Mouse (Mus musculus) embryonic fibroblast, embryonic 13.5 days (primary cell): ENCODE data around the gene Tnfrsf26. TPM values are rescaled to one million over a fixed set of nuclear protein-coding genes. Genes with fewer than 3 reads are reported as not detected.

ENCODE experiments used
- H3K27ac ChIP-seq: 2 replicates; pipeline ENCODE4 v1.5.1; 2012; ENCODE audit warnings: low read length, control low read depth, inconsistent platforms; ENCODE audit not compliant: insufficient read depth
- H3K4me1 ChIP-seq: 2 replicates; pipeline ENCODE4 v1.6.1; 2011; ENCODE audit warnings: low read length; ENCODE audit not compliant: control insufficient read depth, insufficient read depth
- H3K4me3 ChIP-seq: 2 replicates; pipeline ENCODE4 v1.5.1; 2011; ENCODE audit warnings: mild to moderate bottlenecking, control low read depth, low read length; ENCODE audit not compliant: insufficient read depth
- CTCF ChIP-seq: IDR thresholded peaks from 2 replicates; pipeline ENCODE4 v1.5.1; 2011; ENCODE audit warnings: mild to moderate bottlenecking, control low read depth, low read length, moderate library complexity, borderline replicate concordance; ENCODE audit not compliant: insufficient read depth
- POLR2A ChIP-seq: IDR thresholded peaks from 2 replicates; pipeline ENCODE4 v1.6.1; 2011; ENCODE audit warnings: low read depth, mild to moderate bottlenecking, control low read depth, low read length, moderate library complexity
- polyA plus RNA-seq: library from polyadenylated mRNA; stranded (reverse); fragments of >200 nt; gene quantifications from 2 replicates; pipeline ENCODE4 v1.2.4, GENCODE M21; 2011; ENCODE audit warnings: low read depth; ENCODE audit not compliant: missing spikeins, insufficient read length

Tnfrsf26 gene
- polyA plus RNA-seq, 1 experiment, result 1.4 TPM

DNA sequence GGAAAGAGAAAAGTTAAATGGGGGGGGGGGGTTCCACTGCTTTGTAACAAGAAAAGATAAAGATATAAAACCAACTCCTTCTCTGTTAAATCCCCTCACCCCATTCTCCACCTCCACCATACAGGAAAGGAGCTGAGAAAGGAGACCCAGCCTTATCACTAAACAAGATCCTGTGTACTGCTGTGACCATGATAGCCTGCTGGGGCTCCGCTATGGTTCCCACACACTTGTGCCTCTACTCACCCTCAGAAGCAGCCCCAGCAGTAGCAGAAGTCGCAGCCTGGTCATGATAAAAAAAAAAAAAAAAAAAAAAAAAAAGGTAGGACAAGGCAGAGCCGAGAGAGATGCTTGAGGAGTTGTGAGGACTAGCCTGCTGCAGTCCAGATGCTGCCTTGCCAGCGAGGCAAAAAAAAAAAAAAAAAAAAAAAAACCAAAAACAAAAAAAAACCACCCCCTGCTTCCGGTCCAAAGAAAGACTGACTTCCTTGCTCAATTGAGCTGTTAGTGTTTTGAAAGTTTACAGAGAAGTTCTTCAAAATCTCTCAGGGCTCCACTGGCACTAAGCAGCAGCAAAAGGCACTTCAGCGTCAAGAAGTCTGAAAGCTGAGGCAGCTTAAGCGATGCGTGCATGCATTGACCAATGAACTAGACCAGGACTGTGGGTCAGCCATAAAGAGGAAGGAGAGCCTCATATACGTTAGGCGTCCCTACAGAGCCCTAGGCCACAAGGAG is 801 bp downstream of the Tnfrsf26 start:
- Histone ChIP-seq H3K27ac (no peak overlapping the region), H3K4me1 (peaks cover 4% of the 10 kb centered on the region), H3K4me3 (no peak overlapping the region)
- TF ChIP-seq CTCF (no peak), POLR2A (no peak)

DNA sequence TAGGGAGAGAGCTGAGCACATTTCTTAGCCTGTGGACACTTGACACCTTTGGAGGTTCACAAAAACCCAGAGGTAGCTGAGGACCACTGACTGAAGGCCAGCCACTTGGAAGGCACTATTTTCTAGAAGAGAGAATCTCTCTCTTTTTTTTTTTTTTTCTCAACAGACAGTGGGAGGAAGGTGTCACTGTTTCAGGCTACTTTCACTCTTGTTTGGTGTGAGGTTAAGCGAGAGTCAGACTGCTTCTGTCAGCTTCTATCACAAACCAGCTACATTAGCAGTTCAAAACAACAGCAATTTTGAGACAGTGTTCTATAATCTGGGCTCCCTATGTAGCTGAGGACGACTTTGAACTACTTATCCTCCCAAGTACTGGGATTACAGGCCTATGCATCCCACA is 2.3 kb downstream of the Tnfrsf26 start:
- Histone ChIP-seq H3K4me1 (peaks cover 4% of the 10 kb centered on the region), H3K4me3 (no peak overlapping the region), H3K27ac (no peak overlapping the region)
- TF ChIP-seq POLR2A (no peak), CTCF (no peak)

DNA sequence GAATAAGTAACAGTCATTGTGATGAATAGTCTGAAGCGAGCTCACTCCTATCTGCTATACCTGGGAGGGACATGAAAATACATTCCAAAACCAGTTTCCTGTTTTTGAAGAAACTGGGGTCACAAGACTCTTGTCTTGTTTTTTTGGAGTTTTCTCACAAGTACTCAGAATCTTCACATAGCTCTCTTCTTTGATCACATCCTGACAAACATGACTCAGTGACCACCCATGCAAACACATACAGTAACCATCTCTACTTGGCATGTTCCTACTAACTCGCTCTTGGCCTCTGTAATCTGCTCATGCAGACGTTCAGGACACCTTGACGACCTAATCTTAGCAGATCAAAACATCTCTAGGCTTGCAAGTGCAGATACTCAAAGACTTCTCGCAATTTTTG is 3.4 kb downstream of the Tnfrsf26 start:
- H3K27ac ChIP-seq, result peak overlapping the region; percentile 43; the same call in 1 of the 2 replicates
- TF ChIP-seq POLR2A (no peak), CTCF (no peak)
- H3K4me3 ChIP-seq, result no peak overlapping the region
- H3K4me1 ChIP-seq, result peaks cover 4% of the 10 kb centered on the region

DNA sequence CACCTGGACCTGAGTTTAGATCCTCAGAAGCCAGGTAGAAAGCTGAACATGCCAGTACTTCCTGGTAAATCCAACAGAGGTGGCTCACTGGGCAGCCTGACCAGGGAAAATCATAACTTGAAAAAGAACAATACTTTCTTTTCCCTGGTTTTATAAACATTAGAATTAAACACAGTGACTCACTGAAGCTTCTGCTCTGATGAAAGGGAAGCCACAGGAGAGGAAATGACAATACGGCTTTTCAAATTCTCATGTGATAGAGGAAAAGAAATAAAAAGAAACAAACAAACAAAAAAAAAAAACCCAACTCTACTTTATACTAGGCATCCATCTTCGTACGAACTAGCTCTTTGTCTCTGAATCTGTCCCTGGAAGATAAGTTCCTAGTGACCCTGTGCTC is 4.0 kb downstream of the Tnfrsf26 start:
- no peak overlapping the region for H3K4me3 ChIP-seq
- peak overlapping the region; percentile 45; the same call in 1 of the 2 replicates for H3K27ac ChIP-seq
- peaks cover 4% of the 10 kb centered on the region for H3K4me1 ChIP-seq
- TF ChIP-seq CTCF, result no peak
- TF ChIP-seq POLR2A, result no peak

DNA sequence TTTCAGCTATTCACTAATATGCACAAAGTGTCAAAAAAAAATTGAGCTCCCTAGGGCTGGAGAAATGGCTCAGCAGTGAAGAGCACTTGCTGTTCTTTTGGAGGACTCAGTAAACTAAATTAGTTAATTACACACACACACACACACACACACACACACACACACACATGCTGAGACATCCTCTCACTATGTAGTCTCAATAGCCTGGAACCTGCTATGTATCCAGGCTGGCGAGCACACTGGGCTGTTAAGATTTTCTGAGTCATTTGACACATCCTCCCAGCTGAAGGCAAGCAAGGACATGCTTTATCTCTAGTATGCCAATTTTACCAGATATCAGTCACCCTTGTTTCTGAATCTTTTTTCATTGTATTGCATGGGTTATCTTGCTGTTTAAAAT is 7.6 kb downstream of the Tnfrsf26 start:
- TF ChIP-seq CTCF, result no peak
- no peak for TF ChIP-seq POLR2A
- Histone ChIP-seq H3K4me1 (peaks cover 4% of the 10 kb centered on the region; the same call in 1 of the 2 replicates), H3K4me3 (no peak overlapping the region), H3K27ac (no peak overlapping the region; the same call in 1 of the 2 replicates)

DNA sequence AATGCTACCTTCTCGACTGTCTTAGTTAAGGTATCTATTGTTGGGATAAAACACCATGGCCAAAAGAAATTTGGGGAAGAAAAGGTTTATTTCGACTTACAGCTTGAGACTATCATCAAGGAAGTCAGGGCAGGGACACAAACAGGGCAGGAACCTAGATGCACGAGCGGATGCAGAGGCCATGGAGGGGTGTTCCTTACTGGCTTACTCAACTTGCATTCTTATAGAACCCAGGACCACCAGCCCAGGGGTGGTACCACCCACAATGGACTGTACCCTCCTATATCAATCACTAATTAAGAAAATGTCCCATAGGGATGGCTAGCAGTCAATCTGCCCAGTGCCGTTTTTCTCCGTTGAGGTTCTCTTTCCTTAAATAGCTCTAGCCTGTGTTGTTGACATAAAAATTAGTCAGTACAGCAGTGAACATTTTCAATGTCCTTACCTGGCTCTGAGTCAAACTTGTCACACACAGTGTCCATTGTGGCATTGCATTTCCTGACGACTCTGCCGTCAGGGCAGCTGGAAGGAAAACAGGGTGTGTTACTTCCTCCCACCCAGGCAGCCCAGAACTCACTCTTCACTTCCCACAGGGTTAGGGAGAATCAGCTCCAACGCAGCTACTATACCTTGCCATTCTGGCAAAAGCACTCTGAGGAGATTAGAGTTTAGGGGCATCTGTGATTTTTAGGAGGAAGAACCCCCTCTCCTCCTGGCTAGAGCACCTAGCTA is 14.0 kb downstream of the Tnfrsf26 start:
- no peaks in the 10 kb centered on the region for H3K4me1 ChIP-seq

DNA sequence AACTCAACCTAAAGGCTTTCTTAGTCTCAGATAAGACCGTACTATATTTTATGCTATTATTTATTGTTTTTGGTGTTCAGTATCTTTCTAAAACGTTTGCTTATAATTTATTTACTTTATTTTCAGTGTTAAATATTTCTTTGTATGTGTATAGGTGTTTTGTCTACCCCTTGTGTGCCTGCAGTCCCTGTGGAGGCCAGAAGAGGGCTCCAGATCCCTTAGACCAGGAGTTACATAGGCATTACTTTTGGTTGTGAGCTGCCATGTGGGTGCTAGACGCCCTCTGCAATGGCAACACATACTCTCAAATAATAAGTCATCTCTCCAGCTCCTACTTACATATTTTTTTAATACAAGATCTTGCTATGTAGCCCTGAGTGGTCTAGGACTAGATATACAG is 16.3 kb downstream of the Tnfrsf26 start:
- TF ChIP-seq POLR2A (no peak), CTCF (no peak)

More for the DNA sequence above, 14.0 kb downstream of the Tnfrsf26 start:
- no peak for TF ChIP-seq POLR2A
- TF ChIP-seq CTCF, result no peak
- H3K27ac ChIP-seq, result no peak overlapping the region
- no peak overlapping the region for H3K4me3 ChIP-seq

DNA sequence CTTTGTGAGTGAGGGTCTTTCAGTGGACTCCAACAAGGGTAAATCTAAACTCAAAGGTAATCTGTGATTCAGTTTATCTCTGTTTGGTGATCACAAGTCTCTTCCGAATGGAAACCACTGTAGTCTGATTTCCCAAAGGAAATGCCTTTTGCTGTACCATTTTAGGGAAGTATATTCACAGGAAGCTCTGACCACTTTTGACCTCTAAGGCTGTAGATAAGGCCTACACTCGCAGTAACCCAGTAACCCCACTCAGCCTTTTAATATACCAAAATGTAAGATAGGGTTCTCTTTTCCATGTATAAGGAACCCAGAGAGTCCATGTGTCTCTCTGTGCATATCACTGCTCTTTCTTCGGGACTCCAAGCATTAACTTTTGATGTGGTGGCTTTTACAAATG is 23.2 kb downstream of the Tnfrsf26 start:
- H3K4me3 ChIP-seq, result no peak overlapping the region
- TF ChIP-seq CTCF (no peak), POLR2A (no peak)
- no peak overlapping the region for H3K27ac ChIP-seq

More for the DNA sequence above, 16.3 kb downstream of the Tnfrsf26 start:
- H3K27ac ChIP-seq, result no peak overlapping the region
- no peak overlapping the region for H3K4me3 ChIP-seq
- no peaks in the 10 kb centered on the region for H3K4me1 ChIP-seq

DNA sequence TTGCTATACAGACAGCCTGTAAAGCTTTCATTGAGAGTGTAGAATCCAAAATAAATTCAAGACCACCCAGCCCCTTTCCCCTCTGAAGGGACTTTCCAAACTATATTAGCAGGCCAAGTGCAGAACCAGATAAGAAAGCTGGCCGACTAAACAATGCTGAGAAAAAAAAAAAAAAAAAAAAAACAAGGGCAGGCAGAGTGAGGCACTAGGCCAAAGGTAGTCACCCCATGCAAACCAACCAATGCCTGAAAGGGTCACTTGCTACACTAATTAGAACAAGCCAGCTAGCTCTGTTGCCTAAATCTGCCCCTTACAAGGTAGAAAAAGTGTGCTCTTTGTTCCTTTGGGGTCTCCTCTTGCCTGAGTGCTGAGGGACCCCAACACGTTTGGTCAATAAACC is 23.6 kb downstream of the Tnfrsf26 start:
- H3K4me3 ChIP-seq, result no peak overlapping the region
- no peak overlapping the region for H3K27ac ChIP-seq
- no peaks in the 10 kb centered on the region for H3K4me1 ChIP-seq
- TF ChIP-seq CTCF, result no peak
- no peak for TF ChIP-seq POLR2A

More for the DNA sequence above, 23.2 kb downstream of the Tnfrsf26 start:
- H3K4me1 ChIP-seq, result no peaks in the 10 kb centered on the region

DNA sequence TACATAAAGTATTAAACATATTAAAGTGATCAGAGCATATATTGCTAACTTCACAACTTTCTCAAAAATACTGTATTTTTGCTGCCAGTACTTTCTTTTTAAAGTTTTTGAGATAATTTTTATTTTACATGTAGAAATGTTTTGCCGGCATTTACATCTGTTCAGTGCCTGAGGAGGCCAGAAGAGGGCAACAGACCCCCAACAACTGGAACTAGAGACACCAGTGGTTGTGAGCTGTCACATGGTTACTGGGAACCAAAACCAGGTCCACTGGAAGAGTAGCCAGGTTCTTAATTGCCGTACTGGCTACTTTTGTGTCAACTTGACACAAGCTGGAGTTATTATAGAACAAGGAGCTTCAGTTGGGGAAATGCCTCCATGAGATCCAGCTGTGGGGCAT is 26.8 kb downstream of the Tnfrsf26 start:
- Histone ChIP-seq H3K4me3 (no peak overlapping the region), H3K4me1 (peaks cover 7% of the 10 kb centered on the region), H3K27ac (no peak overlapping the region)
- TF ChIP-seq CTCF, result no peak
- no peak for TF ChIP-seq POLR2A
